Mouse (Mus musculus) CD8-positive naive resting alpha-beta T cell, adult 2 months (primary cell): ENCODE results near the gene Igfbp3.
"Not testable (repeated sequence)": the region's sequence is repeated elsewhere in the genome, so short reads cannot be mapped to it uniquely, and the experiment has no call there.

Experiments used
- DNase-seq, 2 experiments: peaks; one replicate each; pipeline ENCODE4 v3.0.0; 2022; ENCODE audit warnings: low read depth in 2 of 2, low spot score in 2 of 2

Igfbp3 gene

GRCm38 (mm10) chr11:7213501-7214341 is at the start of gene Igfbp3:
Igfbp3 (minus strand) TSS chr11:7213923.
- no peak for DNase-seq

- no peak for DNase-seq
These were observed 37.1 kb upstream of the Igfbp3 start for GRCm38 (mm10) chr11:7250870-7251269.

- no peak for DNase-seq
These were observed 36.7 kb upstream of the Igfbp3 start for GRCm38 (mm10) chr11:7250415-7250814.

- no peak for DNase-seq
These were observed 31.1 kb upstream of the Igfbp3 start for GRCm38 (mm10) chr11:7244782-7245181.

- no peak for DNase-seq
These were observed 25.5 kb upstream of the Igfbp3 start for GRCm38 (mm10) chr11:7239041-7239740.

- DNase-seq = no peak
These were observed 24.8 kb upstream of the Igfbp3 start for GRCm38 (mm10) chr11:7238546-7238945.

- DNase-seq = no peak
These were observed 24.0 kb upstream of the Igfbp3 start for GRCm38 (mm10) chr11:7237712-7238111.

- DNase-seq = no peak
These were observed 23.0 kb upstream of the Igfbp3 start for GRCm38 (mm10) chr11:7236751-7237150.

- no peak for DNase-seq
These were observed 21.4 kb upstream of the Igfbp3 start for GRCm38 (mm10) chr11:7234981-7235609.

- DNase-seq = no peak
These were observed 20.7 kb upstream of the Igfbp3 start for GRCm38 (mm10) chr11:7234436-7234835.

- no peak for DNase-seq
These were observed 19.6 kb upstream of the Igfbp3 start for GRCm38 (mm10) chr11:7233333-7233732.

- no peak for DNase-seq
These were observed 18.2 kb upstream of the Igfbp3 start for GRCm38 (mm10) chr11:7231958-7232357.

- no peak for DNase-seq
These were observed 16.3 kb upstream of the Igfbp3 start for GRCm38 (mm10) chr11:7230000-7230399.

- no peak for DNase-seq
These were observed 14.4 kb upstream of the Igfbp3 start for GRCm38 (mm10) chr11:7228107-7228506.

- no peak for DNase-seq
These were observed 13.3 kb upstream of the Igfbp3 start for GRCm38 (mm10) chr11:7226810-7227550.

- DNase-seq = no peak
These were observed 12.5 kb upstream of the Igfbp3 start for GRCm38 (mm10) chr11:7226200-7226599.

- DNase-seq = not testable (repeated sequence)
These were observed 8.1 kb upstream of the Igfbp3 start for GRCm38 (mm10) chr11:7221826-7222225.

- no peak for DNase-seq
These were observed 2.0 kb upstream of the Igfbp3 start for GRCm38 (mm10) chr11:7215703-7216102.

- no peak for DNase-seq
These were observed 1.0 kb upstream of the Igfbp3 start for GRCm38 (mm10) chr11:7214761-7215160.

- DNase-seq = no peak
These were observed 578 bp upstream of the Igfbp3 start for GRCm38 (mm10) chr11:7214342-7214660.

- DNase-seq = no peak
These were observed 592 bp downstream of the Igfbp3 start for GRCm38 (mm10) chr11:7213161-7213500.
